Mouse (Mus musculus) heart, postnatal 0 days (tissue): ENCODE data around the gene Lpp.

Experiments used
- CTCF ChIP-seq: IDR thresholded peaks from 2 replicates; pipeline ENCODE4 v1.5.1; 2016; ENCODE audit warnings: antibody characterized with exemption, control low read depth, low read depth
- EP300 ChIP-seq: IDR thresholded peaks from 2 replicates; pipeline ENCODE4 v1.6.1; 2016; ENCODE audit warnings: antibody characterized with exemption, low read depth

DNA sequence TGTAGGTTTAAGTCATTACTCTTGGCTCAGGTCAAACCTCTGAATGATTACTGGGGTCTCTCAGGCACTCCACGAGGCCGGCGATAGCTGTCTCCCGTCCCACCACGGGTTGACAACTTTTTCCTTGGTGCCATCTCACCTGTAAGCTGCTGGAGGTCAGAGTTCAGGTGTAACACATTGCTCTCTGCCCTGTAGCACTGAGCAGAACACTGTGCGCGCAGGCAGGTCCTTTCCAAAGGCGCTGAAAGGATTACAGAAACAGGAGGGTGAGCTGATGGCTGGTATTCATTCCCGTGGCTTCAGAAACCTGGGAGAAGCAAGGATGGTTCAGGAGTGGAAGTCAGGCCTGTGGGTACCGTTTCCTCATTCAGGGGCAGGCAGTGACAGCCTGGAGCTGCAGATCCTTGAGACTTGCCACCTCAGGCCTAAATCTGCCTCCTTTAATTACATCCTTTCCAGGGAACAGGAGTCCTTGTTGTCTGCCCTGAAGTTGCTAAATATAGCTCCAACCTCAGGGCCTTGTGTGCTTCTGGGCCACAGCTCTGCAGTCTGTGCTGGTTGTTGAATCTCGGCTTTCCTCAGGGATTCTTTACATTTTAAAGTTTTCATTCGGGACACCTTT, 31.2 kb downstream of the Lpp start:
- TF ChIP-seq CTCF = no peak
- TF ChIP-seq EP300 = no peak
